Mouse (Mus musculus) olfactory bulb, adult 2 months (tissue): ENCODE results near the gene Etnk1.

Source experiments
- CTCF ChIP-seq: fragments of 200-500 bp; IDR thresholded peaks from 2 replicates; pipeline ENCODE4 v1.5.1; 2012; ENCODE audit warnings: low read depth, mild to moderate bottlenecking, low read length, moderate library complexity; ENCODE audit not compliant: insufficient read depth
- POLR2A ChIP-seq: fragments of 200-500 bp; IDR thresholded peaks from 2 replicates; pipeline ENCODE4 v1.6.1; 2012; ENCODE audit warnings: mild to moderate bottlenecking, low read depth, low read length, moderate library complexity; ENCODE audit not compliant: insufficient read depth

DNA sequence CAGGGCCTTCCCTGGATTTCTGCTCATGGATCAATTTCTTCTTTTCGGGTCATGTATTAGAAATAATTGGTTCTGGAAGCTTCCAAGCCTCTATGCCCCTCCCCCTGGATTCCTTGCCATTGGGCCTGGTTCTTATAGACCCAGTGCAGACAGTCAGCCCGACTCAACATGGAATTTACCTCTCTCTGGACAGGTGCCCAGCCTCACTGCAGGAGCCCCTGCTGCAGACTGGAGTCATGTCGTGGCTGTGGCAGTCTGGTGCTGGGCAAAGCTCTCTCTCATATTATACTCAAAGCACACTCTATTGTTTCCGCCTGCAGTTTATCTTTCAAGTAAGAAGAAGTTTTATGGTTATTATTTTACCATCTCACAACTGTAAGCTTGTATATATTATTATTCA lies 90.9 kb downstream of the Etnk1 start:
- TF ChIP-seq POLR2A (no peak), CTCF (no peak)
